Mouse (Mus musculus): Measurements from ENCODE around the gene Calm3. TPM values are rescaled to one million over a fixed set of nuclear protein-coding genes. Genes with fewer than 3 reads are reported as not detected.

Gene Calm3
- polyA plus RNA-seq, 1 experiment = 336 TPM

- Histone ChIP-seq H3K36me3 (ENCODE audit: control insufficient read depth, insufficient read depth) (no peaks in the 10 kb centered on the region), H3ac (ENCODE audit: control insufficient read depth, insufficient read length) (no peak overlapping the region), H3K4me2 (ENCODE audit: low read depth) (no peak overlapping the region), H3K79me2 (ENCODE audit: control insufficient read depth, insufficient read depth) (peaks cover 3% of the 10 kb centered on the region), H3K4me3 (no peak overlapping the region), H3K27me3 (ENCODE audit: control insufficient read depth, insufficient read depth, insufficient read length) (no peaks in the 10 kb centered on the region)
- TF ChIP-seq E2F4 (IDR thresholded peaks at IDR 0.05; ENCODE audit: insufficient read depth) = no peak
- TF ChIP-seq POLR2A (IDR thresholded peaks at IDR 0.05; ENCODE audit: insufficient read length, low read depth) = no peak
- no peak for TF ChIP-seq TCF12 (IDR thresholded peaks at IDR 0.05; ENCODE audit: insufficient read depth, poor library complexity, severe bottlenecking)
- TF ChIP-seq POLR2AphosphoS2 (IDR thresholded peaks at IDR 0.05; ENCODE audit: insufficient read length, low read depth) = no peak
- no peak for TF ChIP-seq REST (IDR thresholded peaks at IDR 0.05; ENCODE audit: insufficient read depth, insufficient read length)
Observed at GRCm38 (mm10) chr7:16877717-16878116, 46.2 kb downstream of the Calm3 start.

- peak overlapping the region; percentile 32 for H3K4me3 ChIP-seq
- H3K79me2 ChIP-seq (ENCODE audit: control insufficient read depth, insufficient read depth) = peaks cover 3% of the 10 kb centered on the region
- TF ChIP-seq POLR2A (IDR thresholded peaks at IDR 0.05; ENCODE audit: insufficient read length, low read depth) (no peak), MYOD1 (IDR thresholded peaks at IDR 0.05; ENCODE audit: control insufficient read depth in 1 of 3, insufficient read length in 2 of 3, low read depth in 2 of 3) (peak in 1 of 3 experiments; percentile 22), MYOG (IDR thresholded peaks at IDR 0.05; ENCODE audit: control insufficient read depth in 1 of 3, insufficient read depth in 1 of 3, insufficient read length in 2 of 3, low read depth in 2 of 3) (peak in 1 of 3 experiments; percentile 31)
- H3K4me2 ChIP-seq (ENCODE audit: low read depth) = peak overlapping the region; percentile 97
- no peaks in the 10 kb centered on the region for H3K36me3 ChIP-seq (ENCODE audit: control insufficient read depth, insufficient read depth)
- no peaks in the 10 kb centered on the region for H3K27me3 ChIP-seq (ENCODE audit: control insufficient read depth, insufficient read depth, insufficient read length)
- no peak overlapping the region for H3ac ChIP-seq (ENCODE audit: control insufficient read depth, insufficient read length)
Observed at GRCm38 (mm10) chr7:16876608-16877007, 47.3 kb downstream of the Calm3 start.

- Histone ChIP-seq H3K27me3 (ENCODE audit: control insufficient read depth, insufficient read depth, insufficient read length) (no peaks in the 10 kb centered on the region), H3K4me3 (peak overlapping the region; percentile 32), H3K4me2 (ENCODE audit: low read depth) (peak overlapping the region; percentile 97), H3K79me2 (ENCODE audit: control insufficient read depth, insufficient read depth) (peaks cover 3% of the 10 kb centered on the region), H3ac (ENCODE audit: control insufficient read depth, insufficient read length) (peak overlapping the region; percentile 75), H3K36me3 (ENCODE audit: control insufficient read depth, insufficient read depth) (no peaks in the 10 kb centered on the region)
- TF ChIP-seq REST (IDR thresholded peaks at IDR 0.05; ENCODE audit: insufficient read depth, insufficient read length) (no peak), MYOG (IDR thresholded peaks at IDR 0.05; ENCODE audit: control insufficient read depth in 1 of 3, insufficient read depth in 1 of 3, insufficient read length in 2 of 3, low read depth in 2 of 3) (no peak), SRF (IDR thresholded peaks at IDR 0.05; ENCODE audit: control insufficient read depth, insufficient read length, low read depth) (no peak), TCF3 (IDR thresholded peaks at IDR 0.05; ENCODE audit: insufficient read length, low read depth) (no peak), POLR2A (IDR thresholded peaks at IDR 0.05; ENCODE audit: insufficient read length, low read depth) (no peak), MAX (IDR thresholded peaks at IDR 0.05; ENCODE audit: low read depth) (no peak)
Observed at GRCm38 (mm10) chr7:16876006-16876405, 47.9 kb downstream of the Calm3 start.

GRCm38 (mm10) chr7:16875326-16875725, 48.6 kb downstream of the Calm3 start:
- Histone ChIP-seq H3K36me3 (ENCODE audit: control insufficient read depth, insufficient read depth) (no peaks in the 10 kb centered on the region), H3K4me3 (peak overlapping the region; percentile 32), H3K79me2 (ENCODE audit: control insufficient read depth, insufficient read depth) (peaks cover 3% of the 10 kb centered on the region), H3K4me2 (ENCODE audit: low read depth) (peak overlapping the region; percentile 97), H3K27me3 (ENCODE audit: control insufficient read depth, insufficient read depth, insufficient read length) (no peaks in the 10 kb centered on the region), H3ac (ENCODE audit: control insufficient read depth, insufficient read length) (peak overlapping the region; percentile 75)
- no peak for TF ChIP-seq TCF3 (IDR thresholded peaks at IDR 0.05; ENCODE audit: insufficient read length, low read depth)
- peak in 1 of 3 experiments; percentile 36 for TF ChIP-seq MYOD1 (IDR thresholded peaks at IDR 0.05; ENCODE audit: control insufficient read depth in 1 of 3, insufficient read length in 2 of 3, low read depth in 2 of 3)
- TF ChIP-seq SRF (IDR thresholded peaks at IDR 0.05; ENCODE audit: control insufficient read depth, insufficient read length, low read depth) = no peak
- TF ChIP-seq POLR2A (IDR thresholded peaks at IDR 0.05; ENCODE audit: insufficient read length, low read depth) = peak; percentile 38

GRCm38 (mm10) chr7:16875310-16875325, 48.8 kb downstream of the Calm3 start, which contains the start of gene Dact3:
Dact3 (plus strand) TSS chr7:16875317.
- Histone ChIP-seq H3K36me3 (ENCODE audit: control insufficient read depth, insufficient read depth) (no peaks in the 10 kb centered on the region), H3K79me2 (ENCODE audit: control insufficient read depth, insufficient read depth) (peaks cover 3% of the 10 kb centered on the region)
- TF ChIP-seq TCF12 (IDR thresholded peaks at IDR 0.05; ENCODE audit: insufficient read depth, poor library complexity, severe bottlenecking) = no peak
- TF ChIP-seq MAX (IDR thresholded peaks at IDR 0.05; ENCODE audit: low read depth) = no peak
- TF ChIP-seq POLR2AphosphoS2 (IDR thresholded peaks at IDR 0.05; ENCODE audit: insufficient read length, low read depth) = no peak
- no peak for TF ChIP-seq CEBPB (IDR thresholded peaks at IDR 0.05; ENCODE audit: insufficient read depth, poor library complexity, severe bottlenecking)
- no peak for TF ChIP-seq SRF (IDR thresholded peaks at IDR 0.05; ENCODE audit: control insufficient read depth, insufficient read length, low read depth)
- no peak for TF ChIP-seq MYOG (IDR thresholded peaks at IDR 0.05; ENCODE audit: control insufficient read depth in 1 of 3, insufficient read depth in 1 of 3, insufficient read length in 2 of 3, low read depth in 2 of 3)
- no peak for TF ChIP-seq TCF3 (IDR thresholded peaks at IDR 0.05; ENCODE audit: insufficient read length, low read depth)

GRCm38 (mm10) chr7:16874756-16875309, 49.1 kb downstream of the Calm3 start:
- Histone ChIP-seq H3K36me3 (ENCODE audit: control insufficient read depth, insufficient read depth) (no peaks in the 10 kb centered on the region), H3K79me2 (ENCODE audit: control insufficient read depth, insufficient read depth) (peaks cover 3% of the 10 kb centered on the region), H3K27me3 (ENCODE audit: control insufficient read depth, insufficient read depth, insufficient read length) (no peaks in the 10 kb centered on the region), H3ac (ENCODE audit: control insufficient read depth, insufficient read length) (peak overlapping the region; percentile 75), H3K4me2 (ENCODE audit: low read depth) (peak overlapping the region; percentile 85), H3K4me3 (peak overlapping the region; percentile 32)
- TF ChIP-seq TCF3 (IDR thresholded peaks at IDR 0.05; ENCODE audit: insufficient read length, low read depth) (no peak), MYOG (IDR thresholded peaks at IDR 0.05; ENCODE audit: control insufficient read depth in 1 of 3, insufficient read depth in 1 of 3, insufficient read length in 2 of 3, low read depth in 2 of 3) (peak; percentile 3 to 71 (median 39)), REST (IDR thresholded peaks at IDR 0.05; ENCODE audit: insufficient read depth, insufficient read length) (no peak), SRF (IDR thresholded peaks at IDR 0.05; ENCODE audit: control insufficient read depth, insufficient read length, low read depth) (peak; percentile 75), E2F4 (IDR thresholded peaks at IDR 0.05; ENCODE audit: insufficient read depth) (no peak), POLR2AphosphoS2 (IDR thresholded peaks at IDR 0.05; ENCODE audit: insufficient read length, low read depth) (no peak), MAX (IDR thresholded peaks at IDR 0.05; ENCODE audit: low read depth) (no peak), USF1 (IDR thresholded peaks at IDR 0.05; ENCODE audit: low read depth) (peak; percentile 52), CEBPB (IDR thresholded peaks at IDR 0.05; ENCODE audit: insufficient read depth, poor library complexity, severe bottlenecking) (no peak), MYOD1 (IDR thresholded peaks at IDR 0.05; ENCODE audit: control insufficient read depth in 1 of 3, insufficient read length in 2 of 3, low read depth in 2 of 3) (peak in 2 of 3 experiments; percentile 60 to 61), POLR2A (IDR thresholded peaks at IDR 0.05; ENCODE audit: insufficient read length, low read depth) (no peak), TCF12 (IDR thresholded peaks at IDR 0.05; ENCODE audit: insufficient read depth, poor library complexity, severe bottlenecking) (no peak)

More at GRCm38 (mm10) chr7:16875310-16875325, 48.8 kb downstream of the Calm3 start, which contains the start of gene Dact3:
- Histone ChIP-seq H3ac (ENCODE audit: control insufficient read depth, insufficient read length) (peak within 1 kb of the TSS; percentile 75), H3K4me3 (peak within 1 kb of the TSS; percentile 32), H3K4me2 (ENCODE audit: low read depth) (peak within 1 kb of the TSS; percentile 97), H3K27me3 (ENCODE audit: control insufficient read depth, insufficient read depth, insufficient read length) (no peaks in the 10 kb centered on the region)
